Mouse (Mus musculus): ENCODE data around the gene Gm20388.

- TF ChIP-seq POLR2A (IDR thresholded peaks at IDR 0.05; ENCODE audit: extremely low read depth, insufficient read depth, low read length) = no peak
- TF ChIP-seq CTCF (IDR thresholded peaks at IDR 0.05; ENCODE audit: extremely low read depth, insufficient read depth, low read length) = no peak
Observed at GRCm38 (mm10) chr8:122564363-122565352, 2654.0 kb downstream of the Gm20388 start.

All from cortical plate, adult 2 months (tissue).